Mouse (Mus musculus): ENCODE results near the gene Medag. TPM values are rescaled to one million over a fixed set of nuclear protein-coding genes. Genes with fewer than 3 reads are reported as not detected.

The Medag gene
- polyA plus RNA-seq (2016; fragmentation: Nextera tagmentation; extraction: Ambion mirVana): 0.35 and 0.57 TPM in 2 replicates

DNA sequence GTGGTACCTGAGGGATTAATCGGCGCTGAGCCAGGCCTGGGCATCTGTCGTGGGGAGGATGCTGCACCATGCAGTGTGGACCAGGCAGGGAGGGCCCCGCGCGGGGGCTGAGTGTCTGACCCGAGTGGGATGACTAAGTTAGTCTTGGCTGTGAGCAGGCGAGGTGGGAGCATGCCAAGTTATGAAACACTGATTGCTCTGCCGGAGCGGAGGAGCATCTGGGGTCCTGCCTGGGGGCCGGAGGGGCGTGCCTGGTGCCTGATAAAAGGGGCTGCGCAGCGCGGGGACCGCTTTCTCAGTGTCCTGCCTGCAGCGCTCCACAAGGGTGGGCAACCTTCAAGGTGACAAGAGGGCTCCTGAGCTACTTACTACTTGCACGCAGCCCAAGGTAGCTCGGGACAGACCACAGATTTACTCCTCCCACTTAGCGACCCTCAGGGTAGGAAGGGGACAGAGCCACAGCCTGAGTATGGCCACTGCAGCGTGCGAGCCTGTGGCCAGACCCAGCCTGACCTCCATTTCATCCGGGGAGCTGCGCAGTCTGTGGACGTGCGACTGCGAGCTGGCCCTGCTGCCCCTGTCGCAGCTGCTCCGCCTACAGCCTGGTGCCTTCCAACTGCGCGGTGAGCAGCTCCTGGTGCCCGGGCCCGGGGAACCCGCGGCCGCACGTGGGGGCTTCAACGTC, at the start of gene Medag:
Medag (plus strand) TSS at position 241 of the 685 bp plus-strand sequence.
- ATAC-seq: peak; percentile 42
- 7% methylated on average over 38 of the region's 38 CpGs for whole genome bisulfite sequencing (ENCODE audit: insufficient replicate concordance)
- no peak within 1 kb of the TSS for H3K9ac ChIP-seq

DNA sequence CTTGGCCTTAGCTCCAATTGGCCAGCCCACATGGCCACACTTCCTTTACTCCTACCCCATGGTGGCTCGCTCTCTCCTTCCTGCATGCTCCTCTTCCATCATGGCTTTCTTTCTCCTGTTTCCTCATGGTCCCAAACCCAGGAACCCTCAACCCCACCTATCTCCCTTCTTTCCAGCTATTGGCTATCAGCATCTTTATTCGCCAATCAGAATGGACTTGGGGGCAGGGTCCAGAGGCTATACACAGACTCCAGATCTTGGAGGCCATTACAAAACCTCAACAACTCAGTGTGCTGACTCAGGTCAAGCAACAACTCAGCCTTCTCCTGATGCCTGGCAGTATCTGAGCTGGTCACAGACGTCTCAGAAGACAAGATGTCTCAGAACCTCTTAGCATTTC, 48.9 kb upstream of the Medag start:
- Histone ChIP-seq H3K4me1 (peaks cover 5% of the 10 kb centered on the region; the same call in 1 of the 2 replicates), H3K36me3 (no peaks in the 10 kb centered on the region), H3K4me2 (no peak overlapping the region), H3K9me3 (replicated peaks) (peaks cover 10% of the 10 kb centered on the region), H3K27ac (no peak overlapping the region), H3K9ac (no peak overlapping the region), H3K27me3 (replicated peaks) (no peaks in the 10 kb centered on the region), H3K4me3 (no peak overlapping the region)
- ATAC-seq: no peak
- WGBS (ENCODE audit: insufficient replicate concordance): 68% methylated on average over 3 of the region's 3 CpGs

More for the DNA sequence above, at the start of gene Medag:
- Histone ChIP-seq H3K27me3 (replicated peaks) (peaks cover 24% of the 10 kb centered on the region), H3K4me1 (peaks cover 19% of the 10 kb centered on the region; the same call in 1 of the 2 replicates), H3K4me2 (peak within 1 kb of the TSS; percentile 53), H3K36me3 (no peaks in the 10 kb centered on the region), H3K4me3 (peak within 1 kb of the TSS; percentile 20), H3K27ac (no peak within 1 kb of the TSS), H3K9me3 (replicated peaks) (no peaks in the 10 kb centered on the region)

DNA sequence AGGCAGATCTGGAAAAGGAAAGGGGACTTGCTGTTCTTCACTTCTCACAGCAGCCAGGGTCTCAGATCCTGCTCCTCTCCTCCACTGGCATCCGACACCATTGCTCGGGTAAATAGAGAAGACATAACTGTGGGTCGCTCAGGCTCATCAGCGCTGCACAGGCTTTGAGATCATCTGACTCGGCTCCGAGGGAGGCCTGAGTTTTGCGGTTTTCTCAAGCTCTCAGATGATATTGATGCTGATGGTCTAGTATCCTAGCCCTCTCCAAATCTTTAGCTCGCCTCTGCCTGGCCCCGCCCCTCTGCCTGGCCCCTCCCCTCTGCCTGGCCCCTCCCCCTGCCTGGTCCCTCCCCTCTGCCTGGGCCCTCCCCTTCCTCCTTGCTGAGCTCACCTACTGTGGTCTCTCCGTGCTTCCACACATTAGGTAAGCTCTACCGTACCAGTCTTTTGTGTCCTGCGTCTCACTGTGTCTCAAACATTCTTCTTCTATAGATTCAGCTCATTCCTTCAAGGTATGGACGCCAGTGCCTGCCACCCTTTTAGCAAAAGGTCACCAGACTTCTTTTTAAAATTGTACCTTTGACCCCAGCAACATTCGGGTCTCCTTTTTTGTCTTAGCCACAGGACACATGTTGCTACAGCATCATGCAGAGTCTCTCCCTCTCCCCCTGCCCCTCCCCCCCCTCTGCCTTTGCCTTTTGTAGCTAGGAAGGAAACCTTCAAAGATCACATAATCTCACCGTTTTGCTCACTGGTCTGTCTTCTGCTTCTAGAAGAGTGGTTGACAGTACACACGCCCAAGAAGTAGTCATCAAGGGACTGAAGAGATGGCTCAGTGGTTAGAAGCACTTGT, 47.4 kb upstream of the Medag start:
- H3K4me2 ChIP-seq: no peak overlapping the region
- peaks cover 10% of the 10 kb centered on the region for H3K9me3 ChIP-seq (replicated peaks)
- no peak overlapping the region for H3K27ac ChIP-seq
- no peaks in the 10 kb centered on the region for H3K27me3 ChIP-seq (replicated peaks)
- peak; percentile 55; the same call in 1 of the 2 replicates for ATAC-seq
- WGBS (ENCODE audit: insufficient replicate concordance): 47% methylated on average over 16 of the region's 16 CpGs
- H3K36me3 ChIP-seq: no peaks in the 10 kb centered on the region
- H3K4me1 ChIP-seq: peaks cover 5% of the 10 kb centered on the region; the same call in 1 of the 2 replicates
- H3K9ac ChIP-seq: no peak overlapping the region
- no peak overlapping the region for H3K4me3 ChIP-seq

DNA sequence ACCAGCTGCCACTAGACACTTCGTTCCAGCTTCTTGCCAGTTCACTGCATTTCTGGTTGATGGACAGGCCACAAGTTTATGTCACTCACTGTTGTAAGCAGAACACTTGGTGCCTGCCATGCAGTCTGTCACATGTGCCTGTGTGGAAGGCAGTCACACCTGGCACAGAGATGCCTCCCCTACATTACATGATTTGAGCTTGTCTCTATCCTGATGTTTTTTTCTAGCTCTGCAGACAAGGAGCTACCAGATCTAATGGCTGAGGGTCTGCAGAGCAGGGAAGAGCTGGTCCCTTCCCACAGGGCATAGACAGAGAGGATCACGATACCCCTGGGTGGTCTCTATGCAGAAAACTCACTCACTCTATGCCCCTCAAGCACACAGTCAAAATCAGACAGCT, 44.5 kb upstream of the Medag start:
- H3K27me3 ChIP-seq (replicated peaks): no peaks in the 10 kb centered on the region
- H3K9ac ChIP-seq: no peak overlapping the region
- H3K4me2 ChIP-seq: no peak overlapping the region
- no peak overlapping the region for H3K27ac ChIP-seq
- H3K4me3 ChIP-seq: no peak overlapping the region
- no peaks in the 10 kb centered on the region for H3K36me3 ChIP-seq
- peaks cover 5% of the 10 kb centered on the region; the same call in 1 of the 2 replicates for H3K4me1 ChIP-seq
- H3K9me3 ChIP-seq (replicated peaks): no peaks in the 10 kb centered on the region
- WGBS (ENCODE audit: insufficient replicate concordance): 70% methylated on average over 2 of the region's 2 CpGs
- ATAC-seq: no peak

DNA sequence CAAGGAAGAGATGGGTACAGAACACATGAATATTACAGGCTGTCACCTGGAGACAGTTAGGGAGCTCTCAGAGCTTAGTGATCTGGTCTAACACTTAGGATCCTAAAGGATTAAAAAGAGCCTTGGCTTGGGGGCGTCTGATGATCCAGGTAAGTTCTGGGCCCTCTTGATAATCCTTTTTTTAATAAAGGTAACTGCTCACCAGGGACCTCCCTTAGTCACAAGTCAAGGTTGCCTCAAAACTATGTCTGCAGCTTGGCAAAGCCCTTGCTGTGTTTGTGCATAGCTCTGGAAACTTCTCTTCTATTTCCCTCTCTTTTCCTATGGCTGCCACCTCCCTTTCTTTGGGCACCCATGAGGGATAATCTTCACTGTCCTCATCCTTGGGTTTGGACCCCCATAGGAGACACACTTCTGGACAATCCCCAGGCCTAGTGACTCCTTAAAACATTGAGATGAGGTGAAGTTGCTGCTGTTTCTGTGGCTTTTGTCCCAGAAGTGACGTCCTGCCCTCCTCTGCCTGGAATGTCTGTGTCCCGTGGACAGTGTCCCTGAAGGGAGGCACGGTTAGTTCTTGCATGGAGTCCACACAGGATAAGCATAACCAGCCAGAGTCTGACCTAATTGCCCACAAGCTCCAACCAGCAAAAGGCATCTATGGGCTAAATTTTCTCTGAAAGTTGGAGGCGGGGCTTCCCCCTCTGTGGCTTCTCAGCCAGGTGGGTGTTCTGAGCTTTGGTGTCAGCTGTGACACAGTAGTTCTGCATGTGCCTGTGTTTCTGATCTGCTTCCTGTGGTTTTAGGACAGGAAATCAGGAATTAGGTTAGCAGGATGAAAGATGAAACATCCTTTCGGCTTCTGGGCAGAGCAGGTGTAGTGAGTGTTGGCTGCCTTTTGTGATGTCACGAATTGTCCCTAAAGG, 43.7 kb upstream of the Medag start:
- Histone ChIP-seq H3K27ac (no peak overlapping the region), H3K27me3 (replicated peaks) (no peaks in the 10 kb centered on the region), H3K36me3 (no peaks in the 10 kb centered on the region), H3K4me1 (peaks cover 5% of the 10 kb centered on the region; the same call in 1 of the 2 replicates), H3K9ac (no peak overlapping the region), H3K4me3 (no peak overlapping the region), H3K9me3 (replicated peaks) (no peaks in the 10 kb centered on the region), H3K4me2 (no peak overlapping the region)
- no peak for ATAC-seq
- 46% methylated on average over 7 of the region's 7 CpGs for WGBS (ENCODE audit: insufficient replicate concordance)

DNA sequence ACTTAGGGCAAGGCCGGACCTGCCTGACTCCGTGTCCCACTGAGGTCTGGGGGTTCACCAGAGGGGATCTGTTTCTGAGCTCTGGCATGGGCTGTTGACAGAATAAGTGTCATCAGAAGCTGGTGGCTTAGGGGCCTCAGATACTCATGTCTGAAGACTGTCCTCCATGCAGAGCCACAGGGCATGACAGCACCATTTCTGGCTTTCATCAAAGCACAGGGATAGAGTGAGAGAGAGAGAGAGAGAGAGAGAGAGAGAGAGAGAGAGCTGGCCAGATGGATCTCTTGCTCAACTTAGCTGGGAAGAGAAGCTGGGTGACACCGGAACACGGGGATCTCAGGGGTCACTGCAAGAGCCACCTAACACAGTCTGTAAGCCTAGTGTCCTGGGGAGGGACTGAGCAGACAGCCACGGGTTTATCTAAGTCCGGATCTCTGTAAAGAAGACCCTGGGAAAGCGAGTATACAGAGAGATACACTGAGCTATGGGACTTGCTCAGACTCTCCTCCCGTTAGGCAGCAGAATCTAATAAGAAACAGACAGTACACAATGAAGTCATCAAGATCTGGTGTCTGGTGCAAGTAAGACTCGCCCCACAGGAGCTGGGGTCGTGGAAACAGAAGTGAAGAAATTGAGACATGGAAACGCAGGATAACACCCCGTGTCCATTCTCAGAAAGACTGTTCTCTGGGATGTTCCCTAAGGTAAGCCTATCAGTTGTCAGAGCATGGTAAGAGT, 42.8 kb upstream of the Medag start:
- no peaks in the 10 kb centered on the region for H3K36me3 ChIP-seq
- no peak for ATAC-seq
- no peak overlapping the region for H3K4me3 ChIP-seq
- no peak overlapping the region for H3K9ac ChIP-seq
- H3K27ac ChIP-seq: no peak overlapping the region
- peaks cover 12% of the 10 kb centered on the region for H3K4me1 ChIP-seq
- H3K9me3 ChIP-seq (replicated peaks): no peaks in the 10 kb centered on the region
- no peak overlapping the region for H3K4me2 ChIP-seq
- peaks cover 3% of the 10 kb centered on the region; the same call in 1 of the 2 replicates for H3K27me3 ChIP-seq (replicated peaks)
- 57% methylated on average over 12 of the region's 12 CpGs for WGBS (ENCODE audit: insufficient replicate concordance)

DNA sequence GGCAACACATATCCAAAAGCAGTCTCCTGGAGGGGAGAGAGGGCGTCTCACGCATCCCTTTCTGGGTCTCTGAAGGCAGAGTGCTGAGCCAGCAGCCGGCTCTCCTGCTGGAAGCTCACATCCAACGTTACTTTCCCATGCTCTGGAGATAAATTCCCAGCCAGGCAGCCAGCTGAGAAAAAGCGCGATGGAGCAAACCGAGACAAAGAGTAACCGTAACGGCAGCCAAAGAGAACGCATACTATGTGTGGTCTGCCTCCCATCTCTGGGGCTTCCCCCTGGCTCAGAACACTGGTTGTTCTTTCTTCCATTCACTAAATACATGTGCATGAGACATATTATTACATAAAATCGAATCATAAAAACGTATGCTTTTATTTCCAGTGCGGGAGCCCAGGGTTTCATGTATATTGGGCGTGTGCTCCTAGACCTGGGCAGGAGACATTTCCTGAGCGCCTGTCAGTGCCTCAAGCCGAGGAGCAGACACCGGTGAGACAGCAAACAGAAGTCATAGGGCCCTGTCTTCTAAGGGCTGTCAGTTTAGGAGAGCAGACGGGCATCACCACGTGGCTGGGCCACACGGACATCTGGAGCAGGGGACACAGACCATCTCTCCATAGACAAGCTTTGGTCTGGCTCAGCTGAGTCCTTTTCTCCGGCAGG, 42.0 kb upstream of the Medag start:
- Histone ChIP-seq H3K9me3 (replicated peaks) (no peaks in the 10 kb centered on the region), H3K4me3 (no peak overlapping the region), H3K9ac (no peak overlapping the region), H3K36me3 (no peaks in the 10 kb centered on the region), H3K4me2 (no peak overlapping the region), H3K27me3 (replicated peaks) (peaks cover 3% of the 10 kb centered on the region; the same call in 1 of the 2 replicates), H3K4me1 (peaks cover 9% of the 10 kb centered on the region), H3K27ac (no peak overlapping the region)
- WGBS (ENCODE audit: insufficient replicate concordance): 66% methylated on average over 21 of the region's 21 CpGs
- no peak for ATAC-seq

DNA sequence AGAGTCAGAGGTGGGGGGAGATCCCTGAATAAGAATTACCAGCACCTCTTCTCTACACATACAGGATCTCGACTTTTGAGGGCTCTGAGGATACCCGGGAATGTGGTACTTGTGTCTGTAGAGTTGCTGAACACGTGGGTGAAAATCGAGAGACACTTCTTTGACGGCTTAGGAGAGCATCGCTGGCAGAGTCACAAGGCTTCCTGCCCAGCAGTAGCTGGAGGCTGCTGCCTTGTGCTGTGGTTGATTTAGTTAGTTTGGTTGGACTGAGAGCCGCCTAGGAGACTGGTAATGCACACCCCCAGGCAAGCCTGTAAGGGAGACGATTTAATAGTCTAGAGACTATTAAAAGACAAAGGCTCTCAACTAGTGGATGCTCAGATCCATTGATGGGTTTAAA, 39.5 kb upstream of the Medag start:
- Histone ChIP-seq H3K4me3 (no peak overlapping the region), H3K4me1 (peaks cover 23% of the 10 kb centered on the region), H3K27ac (no peak overlapping the region), H3K27me3 (replicated peaks) (peaks cover 6% of the 10 kb centered on the region; the same call in 1 of the 2 replicates), H3K9me3 (replicated peaks) (no peaks in the 10 kb centered on the region), H3K4me2 (no peak overlapping the region), H3K36me3 (no peaks in the 10 kb centered on the region), H3K9ac (no peak overlapping the region)
- ATAC-seq: no peak
- WGBS (ENCODE audit: insufficient replicate concordance): 63% methylated on average over 8 of the region's 8 CpGs

DNA sequence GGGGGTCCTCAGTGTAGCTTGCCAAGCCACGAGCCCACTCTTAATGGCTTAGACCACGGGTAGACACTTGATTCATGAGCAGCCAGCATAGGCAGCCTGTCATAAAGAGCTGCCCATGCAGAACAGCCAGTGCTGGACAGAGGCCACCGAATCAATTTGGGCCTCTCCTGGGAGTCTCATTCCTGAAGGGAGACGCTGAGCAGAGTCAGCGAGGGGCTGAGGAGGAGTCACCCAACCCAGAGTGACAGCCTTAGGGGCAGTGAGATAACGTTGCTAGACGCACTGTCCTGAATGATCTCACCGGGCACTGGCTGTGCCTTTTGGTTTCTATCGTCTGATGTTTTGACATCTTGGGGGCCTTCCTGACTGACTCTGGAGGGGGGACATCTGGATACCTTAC, 38.3 kb upstream of the Medag start:
- H3K4me2 ChIP-seq: no peak overlapping the region
- WGBS (ENCODE audit: insufficient replicate concordance): 14% methylated on average over 9 of the region's 9 CpGs
- H3K27me3 ChIP-seq (replicated peaks): peaks cover 6% of the 10 kb centered on the region; the same call in 1 of the 2 replicates
- H3K27ac ChIP-seq: no peak overlapping the region
- H3K4me1 ChIP-seq: peaks cover 32% of the 10 kb centered on the region
- no peaks in the 10 kb centered on the region for H3K9me3 ChIP-seq (replicated peaks)
- no peak for ATAC-seq
- no peak overlapping the region for H3K9ac ChIP-seq
- no peaks in the 10 kb centered on the region for H3K36me3 ChIP-seq
- H3K4me3 ChIP-seq: no peak overlapping the region

DNA sequence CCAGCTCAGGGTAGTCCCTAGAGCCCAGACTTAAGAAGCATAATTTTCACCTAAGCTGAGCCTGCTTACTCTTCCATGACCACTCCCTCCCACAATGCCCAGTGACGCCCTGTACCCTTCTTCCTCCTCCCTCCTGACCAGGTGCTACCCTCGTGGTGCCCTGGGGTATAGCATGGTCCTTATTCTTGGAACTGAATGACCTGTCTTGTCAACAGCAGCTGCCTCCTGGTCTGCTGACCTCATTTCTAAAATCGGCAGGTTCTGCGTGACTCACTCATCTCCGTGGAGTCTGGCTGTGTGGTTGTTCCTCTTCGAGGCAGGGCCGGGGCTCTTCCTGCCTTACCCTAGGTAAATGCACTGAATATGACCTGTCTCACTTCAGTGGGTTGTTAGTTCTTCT, 37.5 kb upstream of the Medag start:
- Histone ChIP-seq H3K4me1 (peaks cover 32% of the 10 kb centered on the region), H3K4me2 (no peak overlapping the region), H3K4me3 (no peak overlapping the region), H3K27ac (no peak overlapping the region), H3K27me3 (replicated peaks) (peaks cover 6% of the 10 kb centered on the region; the same call in 1 of the 2 replicates), H3K9me3 (replicated peaks) (no peaks in the 10 kb centered on the region), H3K9ac (no peak overlapping the region), H3K36me3 (no peaks in the 10 kb centered on the region)
- WGBS (ENCODE audit: insufficient replicate concordance): 25% methylated on average over 7 of the region's 7 CpGs
- no peak for ATAC-seq

Data from liver, embryonic 12.5 days (tissue).